Mouse (Mus musculus) E14TG2a.4 (cell line): ENCODE measurements at regions not wholly inside any gene's neighbourhood (a gene's known extent, or its start where the extent isn't known, plus 50 kb on each side); places are given as distances from the start of the nearest gene placed in this dataset.

Source experiments
- H3K27me3 ChIP-seq: 2 replicates; pipeline ENCODE4 v1.6.1; 2014; ENCODE audit warnings: low read length, control low read depth; ENCODE audit not compliant: insufficient read depth
- H3K36me3 ChIP-seq: 2 replicates; pipeline ENCODE4 v1.6.1; 2014; ENCODE audit warnings: low read length, control low read depth; ENCODE audit not compliant: insufficient read depth
- H3K4me1 ChIP-seq: replicated peaks from 2 replicates; pipeline ENCODE4 v1.6.1; 2014; ENCODE audit warnings: low read depth, low read length, control low read depth
- H3K4me3 ChIP-seq: replicated peaks from 2 replicates; pipeline ENCODE4 v1.5.1; 2014; ENCODE audit warnings: mild to moderate bottlenecking, low read length
- H3K9me3 ChIP-seq: 2 replicates; pipeline ENCODE4 v1.6.1; 2014; ENCODE audit warnings: low read length, control low read depth
- CTCF ChIP-seq: conservative IDR thresholded peaks from 2 replicates; pipeline ENCODE4 v1.5.1; 2014; ENCODE audit warnings: low read length
- NANOG ChIP-seq: IDR thresholded peaks from 2 replicates; pipeline ENCODE4 v1.6.1; 2014; ENCODE audit warnings: borderline replicate concordance, low read length, mixed read lengths
- POU5F1 ChIP-seq: IDR thresholded peaks from 2 replicates; pipeline ENCODE4 v1.6.1; 2014; ENCODE audit warnings: low read length, borderline replicate concordance

- Histone ChIP-seq H3K4me3 (no peak overlapping the region), H3K9me3 (no peaks in the 10 kb centered on the region), H3K36me3 (no peaks in the 10 kb centered on the region), H3K4me1 (no peaks in the 10 kb centered on the region), H3K27me3 (no peaks in the 10 kb centered on the region)
- TF ChIP-seq POU5F1 (no peak), NANOG (no peak), CTCF (no peak)
These were observed 70.6 kb upstream of the Slc13a1 start for GRCm38 (mm10) chr6:24238541-24238940.

- H3K9me3 ChIP-seq, result no peaks in the 10 kb centered on the region
- TF ChIP-seq POU5F1 (no peak), CTCF (no peak), NANOG (no peak)
- H3K4me3 ChIP-seq, result no peak overlapping the region
- H3K36me3 ChIP-seq, result no peaks in the 10 kb centered on the region
- H3K4me1 ChIP-seq, result no peaks in the 10 kb centered on the region
- H3K27me3 ChIP-seq, result no peaks in the 10 kb centered on the region
These were observed 70.2 kb upstream of the Slc13a1 start for GRCm38 (mm10) chr6:24238054-24238453.

GRCm38 (mm10) chr6:24233626-24234025 lies 65.7 kb upstream of the Slc13a1 start:
- Histone ChIP-seq H3K4me3 (no peak overlapping the region), H3K9me3 (no peaks in the 10 kb centered on the region), H3K36me3 (no peaks in the 10 kb centered on the region), H3K27me3 (no peaks in the 10 kb centered on the region), H3K4me1 (no peaks in the 10 kb centered on the region)
- TF ChIP-seq POU5F1, result no peak
- TF ChIP-seq CTCF, result no peak

GRCm38 (mm10) chr6:24220589-24220988 lies 52.7 kb upstream of the Slc13a1 start:
- TF ChIP-seq CTCF (no peak), POU5F1 (no peak), NANOG (no peak)
- Histone ChIP-seq H3K4me1 (no peaks in the 10 kb centered on the region), H3K27me3 (no peaks in the 10 kb centered on the region), H3K4me3 (no peak overlapping the region), H3K9me3 (no peaks in the 10 kb centered on the region), H3K36me3 (no peaks in the 10 kb centered on the region)

- Histone ChIP-seq H3K9me3 (no peaks in the 10 kb centered on the region), H3K36me3 (no peaks in the 10 kb centered on the region), H3K4me1 (no peaks in the 10 kb centered on the region), H3K27me3 (no peaks in the 10 kb centered on the region), H3K4me3 (no peak overlapping the region)
- TF ChIP-seq CTCF (no peak), POU5F1 (no peak), NANOG (no peak)
These were observed 52.1 kb upstream of the Slc13a1 start for GRCm38 (mm10) chr6:24219882-24220522.
